Mouse (Mus musculus): ENCODE results near the gene Dmap1. TPM values are rescaled to one million over a fixed set of nuclear protein-coding genes. Genes with fewer than 3 reads are reported as not detected.

Dmap1 gene
- polyA plus RNA-seq, 2 experiments = 57.5 to 66.8 TPM

DNA sequence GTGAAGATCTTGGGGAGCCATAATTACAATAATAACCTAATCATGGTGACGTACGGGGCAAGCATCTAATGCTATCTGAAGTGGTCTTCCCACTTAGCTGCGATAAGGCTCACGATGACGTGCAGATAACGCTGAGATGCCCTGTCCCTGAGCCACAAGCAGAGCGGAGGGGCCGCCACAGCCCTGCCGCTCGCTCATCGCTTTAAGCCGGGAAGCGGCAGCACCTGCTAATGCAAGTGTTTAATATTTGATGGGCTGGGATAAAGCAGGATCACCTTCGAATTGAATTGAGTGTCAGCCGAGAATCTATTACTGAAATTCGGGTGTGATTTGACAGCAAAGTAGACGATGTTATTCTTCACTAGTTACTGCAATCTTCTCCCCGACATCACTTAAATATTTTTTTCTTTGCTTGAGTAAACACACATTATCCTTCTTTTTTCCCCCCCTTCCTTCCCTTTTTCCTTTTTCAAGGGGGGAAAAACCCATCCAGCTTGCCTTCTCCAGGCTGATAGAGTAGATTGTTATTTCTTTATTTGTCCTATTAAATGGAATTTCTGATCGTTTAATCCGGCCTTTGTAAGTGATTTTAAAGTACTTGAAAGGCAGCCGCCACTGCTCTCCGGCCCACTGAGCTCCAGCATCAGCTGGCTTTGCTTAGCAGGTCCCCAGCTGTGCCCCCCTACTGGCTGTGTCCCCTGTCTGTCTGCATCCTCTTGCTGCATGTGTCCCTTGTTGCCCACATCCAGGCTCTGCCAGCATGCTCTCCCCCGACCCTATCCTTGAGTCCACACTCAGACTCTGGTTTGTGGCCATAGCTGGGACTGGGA lies 34.9 kb downstream of the Dmap1 start:
- H3K9me3 ChIP-seq (ENCODE audit: control insufficient read depth, low read length) = no peaks in the 10 kb centered on the region
- DNase-seq (ENCODE audit: low spot score) (no peak), ATAC-seq (ENCODE audit: low FRiP score, low read depth) (no peak)
- peaks cover 23% of the 10 kb centered on the region for H3K36me3 ChIP-seq (ENCODE audit: control insufficient read depth, insufficient read depth, low read length)
- H3K9ac ChIP-seq (ENCODE audit: low read depth, low read length, severe bottlenecking) = 0 out of 2 replicates have a peak overlapping the region, but pooled peaks have one; percentile 21
- H3K4me1 ChIP-seq (ENCODE audit: control insufficient read depth, insufficient read depth, low read length) = peaks cover 29% of the 10 kb centered on the region
- 70% methylated on average over 23 of the region's 23 CpGs for WGBS
- no peak for TF ChIP-seq POLR2A (IDR thresholded peaks at IDR 0.05; ENCODE audit: borderline replicate concordance, extremely low read depth, insufficient read depth, insufficient read length)
- H3K4me2 ChIP-seq (replicated peaks; ENCODE audit: low read depth, low read length, severe bottlenecking) = no peak overlapping the region
- H3K27me3 ChIP-seq (ENCODE audit: control insufficient read depth, insufficient read depth, low read length) = no peaks in the 10 kb centered on the region
- H3K4me3 ChIP-seq (replicated peaks; ENCODE audit: low read length) = no peak overlapping the region
- H3K27ac ChIP-seq (replicated peaks; ENCODE audit: low read depth, low read length) = no peak overlapping the region

- 71% methylated on average over 8 of the region's 8 CpGs for WGBS
- DNase-seq (ENCODE audit: low spot score) (no peak), ATAC-seq (ENCODE audit: low FRiP score, low read depth) (no peak)
- no peak overlapping the region for H3K4me3 ChIP-seq (replicated peaks; ENCODE audit: low read length)
- no peak for TF ChIP-seq POLR2A (IDR thresholded peaks at IDR 0.05; ENCODE audit: borderline replicate concordance, extremely low read depth, insufficient read depth, insufficient read length)
- no peak overlapping the region for H3K27ac ChIP-seq (replicated peaks; ENCODE audit: low read depth, low read length)
- no peaks in the 10 kb centered on the region for H3K27me3 ChIP-seq (ENCODE audit: control insufficient read depth, insufficient read depth, low read length)
- peaks cover 29% of the 10 kb centered on the region for H3K4me1 ChIP-seq (ENCODE audit: control insufficient read depth, insufficient read depth, low read length)
- H3K36me3 ChIP-seq (ENCODE audit: control insufficient read depth, insufficient read depth, low read length) = peaks cover 21% of the 10 kb centered on the region
- H3K4me2 ChIP-seq (replicated peaks; ENCODE audit: low read depth, low read length, severe bottlenecking) = no peak overlapping the region
- no peak overlapping the region for H3K9ac ChIP-seq (ENCODE audit: low read depth, low read length, severe bottlenecking)
- H3K9me3 ChIP-seq (ENCODE audit: control insufficient read depth, low read length) = no peaks in the 10 kb centered on the region
Measured at GRCm38 (mm10) chr4:117646496-117646895, 35.6 kb downstream of the Dmap1 start.

- Histone ChIP-seq H3K9me3 (ENCODE audit: control insufficient read depth, low read length) (no peaks in the 10 kb centered on the region), H3K4me3 (replicated peaks; ENCODE audit: low read length) (no peak overlapping the region), H3K27ac (replicated peaks; ENCODE audit: low read depth, low read length) (no peak overlapping the region), H3K4me2 (replicated peaks; ENCODE audit: low read depth, low read length, severe bottlenecking) (no peak overlapping the region), H3K9ac (ENCODE audit: low read depth, low read length, severe bottlenecking) (no peak overlapping the region), H3K27me3 (ENCODE audit: control insufficient read depth, insufficient read depth, low read length) (no peaks in the 10 kb centered on the region), H3K4me1 (ENCODE audit: control insufficient read depth, insufficient read depth, low read length) (peaks cover 30% of the 10 kb centered on the region), H3K36me3 (ENCODE audit: control insufficient read depth, insufficient read depth, low read length) (peaks cover 24% of the 10 kb centered on the region)
- no peak for DNase-seq (ENCODE audit: low spot score)
- no peak for ATAC-seq (ENCODE audit: low FRiP score, low read depth)
- WGBS = 77% methylated on average over 2 of the region's 2 CpGs
- TF ChIP-seq POLR2A (IDR thresholded peaks at IDR 0.05; ENCODE audit: borderline replicate concordance, extremely low read depth, insufficient read depth, insufficient read length) = no peak
Measured at GRCm38 (mm10) chr4:117645859-117646258, 36.2 kb downstream of the Dmap1 start.

- Histone ChIP-seq H3K36me3 (ENCODE audit: control insufficient read depth, insufficient read depth, low read length) (peaks cover 26% of the 10 kb centered on the region), H3K27me3 (ENCODE audit: control insufficient read depth, insufficient read depth, low read length) (no peaks in the 10 kb centered on the region), H3K4me1 (ENCODE audit: control insufficient read depth, insufficient read depth, low read length) (peaks cover 33% of the 10 kb centered on the region), H3K27ac (replicated peaks; ENCODE audit: low read depth, low read length) (no peak overlapping the region), H3K9me3 (ENCODE audit: control insufficient read depth, low read length) (no peaks in the 10 kb centered on the region), H3K4me2 (replicated peaks; ENCODE audit: low read depth, low read length, severe bottlenecking) (no peak overlapping the region), H3K4me3 (replicated peaks; ENCODE audit: low read length) (no peak overlapping the region), H3K9ac (ENCODE audit: low read depth, low read length, severe bottlenecking) (no peak overlapping the region)
- 26% methylated on average over 22 of the region's 22 CpGs for WGBS
- ATAC-seq (ENCODE audit: low FRiP score, low read depth) (peak; percentile 70), DNase-seq (ENCODE audit: low spot score) (peak; percentile 44)
- TF ChIP-seq POLR2A (IDR thresholded peaks at IDR 0.05; ENCODE audit: borderline replicate concordance, extremely low read depth, insufficient read depth, insufficient read length) = no peak
Measured at GRCm38 (mm10) chr4:117645031-117645435, 37.0 kb downstream of the Dmap1 start.

- no peak for DNase-seq (ENCODE audit: low spot score)
- Histone ChIP-seq H3K4me1 (ENCODE audit: control insufficient read depth, insufficient read depth, low read length) (peaks cover 15% of the 10 kb centered on the region), H3K36me3 (ENCODE audit: control insufficient read depth, insufficient read depth, low read length) (peaks cover 18% of the 10 kb centered on the region; the same call in 1 of the 2 replicates), H3K27me3 (ENCODE audit: control insufficient read depth, insufficient read depth, low read length) (no peaks in the 10 kb centered on the region), H3K9ac (ENCODE audit: low read depth, low read length, severe bottlenecking) (no peak overlapping the region), H3K27ac (replicated peaks; ENCODE audit: low read depth, low read length) (no peak overlapping the region), H3K4me2 (replicated peaks; ENCODE audit: low read depth, low read length, severe bottlenecking) (no peak overlapping the region), H3K4me3 (replicated peaks; ENCODE audit: low read length) (no peak overlapping the region), H3K9me3 (ENCODE audit: control insufficient read depth, low read length) (no peaks in the 10 kb centered on the region)
- TF ChIP-seq POLR2A (IDR thresholded peaks at IDR 0.05; ENCODE audit: borderline replicate concordance, extremely low read depth, insufficient read depth, insufficient read length) = no peak
- no peak for ATAC-seq (ENCODE audit: low FRiP score, low read depth)
- 48% methylated on average over 1 of the region's 1 CpGs for WGBS
Measured at GRCm38 (mm10) chr4:117641804-117642203, 40.3 kb downstream of the Dmap1 start.
